Mouse (Mus musculus) stomach, postnatal 0 days (tissue): ENCODE measurements around the gene Prkab1. TPM values are rescaled to one million over a fixed set of nuclear protein-coding genes. Genes with fewer than 3 reads are reported as not detected.

Source experiments
- ATAC-seq: fragments of 200-750 bp; cut with Nextera tagmentation; 2 replicates; pipeline ENCODE4 v1.8.0; 2017; ENCODE audit not compliant: low FRiP score, low TSS enrichment
- DNase-seq: peaks from one replicate; pipeline ENCODE4 v3.0.0-alpha.2; 2016; ENCODE audit warnings: low spot score
- H3K27ac ChIP-seq: fragments of 300-500 bp; sonication (generic); replicated peaks from 2 replicates; pipeline ENCODE4 v1.5.1; 2014; ENCODE audit warnings: mild to moderate bottlenecking, control low read depth
- H3K27me3 ChIP-seq: fragments of 300-500 bp; sonication (generic); 2 replicates; pipeline ENCODE4 v1.6.1; 2014; ENCODE audit warnings: low read length; ENCODE audit not compliant: control insufficient read depth, insufficient read depth
- H3K36me3 ChIP-seq: fragments of 300-500 bp; sonication (generic); 2 replicates; pipeline ENCODE4 v1.6.1; 2014; ENCODE audit warnings: low read length, mixed read lengths; ENCODE audit not compliant: control insufficient read depth, insufficient read depth
- H3K4me1 ChIP-seq: fragments of 300-500 bp; sonication (generic); replicated peaks from 2 replicates; pipeline ENCODE4 v1.6.1; 2014; ENCODE audit warnings: antibody characterized with exemption; ENCODE audit not compliant: control insufficient read depth, insufficient read depth
- H3K4me2 ChIP-seq: fragments of 300-500 bp; sonication (generic); replicated peaks from 2 replicates; pipeline ENCODE4 v1.6.1; 2014; ENCODE audit warnings: low read depth, mild to moderate bottlenecking, control low read depth, moderate library complexity
- H3K4me3 ChIP-seq: fragments of 300-500 bp; sonication (generic); 2 replicates; pipeline ENCODE4 v1.5.1; 2014; ENCODE audit warnings: low read depth, low read length, control low read depth
- H3K9ac ChIP-seq: fragments of 300-500 bp; sonication (generic); 2 replicates; pipeline ENCODE4 v1.6.1; 2014; ENCODE audit warnings: mild to moderate bottlenecking, low read length, control low read depth, mixed read lengths
- H3K9me3 ChIP-seq: fragments of 300-500 bp; sonication (generic); 2 replicates; pipeline ENCODE4 v1.6.1; 2016; ENCODE audit warnings: low read length; ENCODE audit not compliant: control insufficient read depth
- CTCF ChIP-seq: IDR thresholded peaks from 2 replicates; pipeline ENCODE4 v1.5.1; 2016; ENCODE audit warnings: antibody characterized with exemption, low read depth, mild to moderate bottlenecking, moderate library complexity
- EP300 ChIP-seq: optimal IDR thresholded peaks from 2 replicates; pipeline ENCODE3; 2016; ENCODE audit warnings: antibody characterized with exemption
- WGBS: fragments of 180-500 bp; shearing (Covaris S2); extraction: QIAGEN DNeasy Blood & Tissue Kit; methylation state at CpG from one replicate; pipeline ENCODE4 v1.1.7; 2014; 5-methylcytosine and 5-hydroxymethylcytosine counted together
- polyA plus RNA-seq: library from polyadenylated mRNA; unstranded; fragments of >200 nt; fragmentation: Nextera tagmentation; extraction: Ambion mirVana; gene quantifications from 2 replicates; pipeline ENCODE4 v1.2.1, GENCODE M21; 2015

Prkab1 gene
- polyA plus RNA-seq, 1 experiment from 2014 or later = 56.6 TPM

- Histone ChIP-seq H3K27me3 (no peaks in the 10 kb centered on the region), H3K4me3 (no peak overlapping the region), H3K9ac (no peak overlapping the region), H3K27ac (no peak overlapping the region), H3K9me3 (no peaks in the 10 kb centered on the region), H3K4me2 (no peak overlapping the region), H3K4me1 (no peaks in the 10 kb centered on the region), H3K36me3 (peaks cover 11% of the 10 kb centered on the region; the same call in 1 of the 2 replicates)
- DNase-seq (no peak), ATAC-seq (no peak)
- WGBS = 88% methylated on average over 12 of the region's 12 CpGs
- TF ChIP-seq EP300 (no peak), CTCF (no peak)
Observed at GRCm38 (mm10) chr5:115987284-115987683, 37.0 kb downstream of the Prkab1 start.

- ATAC-seq (no peak), DNase-seq (no peak)
- Histone ChIP-seq H3K36me3 (peaks cover 8% of the 10 kb centered on the region; the same call in 1 of the 2 replicates), H3K4me2 (no peak overlapping the region), H3K4me3 (no peak overlapping the region), H3K4me1 (no peaks in the 10 kb centered on the region), H3K9ac (no peak overlapping the region), H3K27ac (no peak overlapping the region), H3K9me3 (no peaks in the 10 kb centered on the region), H3K27me3 (no peaks in the 10 kb centered on the region)
- WGBS = 90% methylated on average over 11 of the region's 11 CpGs
- TF ChIP-seq CTCF (no peak), EP300 (no peak)
Observed at GRCm38 (mm10) chr5:115985101-115985500, 39.2 kb downstream of the Prkab1 start.

- 92% methylated on average over 6 of the region's 6 CpGs for WGBS
- Histone ChIP-seq H3K36me3 (peaks cover 7% of the 10 kb centered on the region; the same call in 1 of the 2 replicates), H3K4me2 (no peak overlapping the region), H3K27ac (no peak overlapping the region), H3K9ac (no peak overlapping the region), H3K4me1 (no peaks in the 10 kb centered on the region), H3K4me3 (no peak overlapping the region), H3K27me3 (no peaks in the 10 kb centered on the region), H3K9me3 (no peaks in the 10 kb centered on the region)
- TF ChIP-seq CTCF (no peak), EP300 (no peak)
- DNase-seq (no peak), ATAC-seq (no peak)
Observed at GRCm38 (mm10) chr5:115984392-115984791, 39.9 kb downstream of the Prkab1 start.

GRCm38 (mm10) chr5:115982671-115983373 is 41.5 kb downstream of the Prkab1 start:
- H3K4me3 ChIP-seq = no peak overlapping the region
- ATAC-seq = no peak
- no peak for TF ChIP-seq CTCF
- TF ChIP-seq EP300 = no peak
- no peak overlapping the region for H3K4me2 ChIP-seq
- H3K27ac ChIP-seq = no peak overlapping the region
- no peak overlapping the region for H3K9ac ChIP-seq
- H3K9me3 ChIP-seq = no peaks in the 10 kb centered on the region
- no peaks in the 10 kb centered on the region for H3K4me1 ChIP-seq
- no peak for DNase-seq
- 69% methylated on average over 7 of the region's 7 CpGs for WGBS
- no peaks in the 10 kb centered on the region for H3K27me3 ChIP-seq
- H3K36me3 ChIP-seq = peaks cover 3% of the 10 kb centered on the region; the same call in 1 of the 2 replicates

- H3K36me3 ChIP-seq = peaks cover 3% of the 10 kb centered on the region; the same call in 1 of the 2 replicates
- DNase-seq (no peak), ATAC-seq (no peak)
- TF ChIP-seq EP300 = no peak
- no peak for TF ChIP-seq CTCF
- no peak overlapping the region for H3K9ac ChIP-seq
- H3K9me3 ChIP-seq = no peaks in the 10 kb centered on the region
- no peak overlapping the region for H3K27ac ChIP-seq
- WGBS = 86% methylated on average over 9 of the region's 9 CpGs
- no peaks in the 10 kb centered on the region for H3K27me3 ChIP-seq
- 0 out of 2 replicates have a peak, but pooled peaks cover 3% of the 10 kb centered on the region for H3K4me1 ChIP-seq
- H3K4me2 ChIP-seq = no peak overlapping the region
- H3K4me3 ChIP-seq = no peak overlapping the region
Observed at GRCm38 (mm10) chr5:115980537-115980936, 43.8 kb downstream of the Prkab1 start.

GRCm38 (mm10) chr5:115979134-115979696 is 45.1 kb downstream of the Prkab1 start:
- Histone ChIP-seq H3K4me1 (0 out of 2 replicates have a peak, but pooled peaks cover 3% of the 10 kb centered on the region), H3K4me2 (no peak overlapping the region), H3K9me3 (no peaks in the 10 kb centered on the region), H3K27ac (no peak overlapping the region), H3K36me3 (peaks cover 3% of the 10 kb centered on the region; the same call in 1 of the 2 replicates), H3K9ac (no peak overlapping the region), H3K4me3 (no peak overlapping the region), H3K27me3 (no peaks in the 10 kb centered on the region)
- DNase-seq (peak; percentile 41), ATAC-seq (no peak)
- 71% methylated on average over 16 of the region's 16 CpGs for WGBS
- TF ChIP-seq CTCF (peak; percentile 72), EP300 (no peak)
